Mouse (Mus musculus): ENCODE data around the gene Slc16a5. TPM values are rescaled to one million over a fixed set of nuclear protein-coding genes. Genes with fewer than 3 reads are reported as not detected.

Gene Slc16a5
- 0.08 and 0.19 TPM in 2 replicates for polyA plus RNA-seq (2015; fragmentation: Nextera tagmentation; extraction: Ambion mirVana)

GRCm38 (mm10) chr11:115462243-115462891 is at the start of gene Slc16a5:
Gene Slc16a5, plus strand, starts transcription at chr11:115462474.

GRCm38 (mm10) chr11:115419531-115420237 is 42.6 kb upstream of the Slc16a5 start, which contains the start of the genes Atp5h and Kctd2:
Gene Atp5h, minus strand, starts transcription at chr11:115419962.
Gene Kctd2, plus strand, starts transcription at chr11:115420128.

GRCm38 (mm10) chr11:115439906-115440595 is 22.2 kb upstream of the Slc16a5 start, which contains the start of gene Trim80:
Gene Trim80, plus strand, starts transcription at chr11:115440545.

GRCm38 (mm10) chr11:115475025-115475757 is 12.9 kb downstream of the Slc16a5 start, which contains the start of gene Armc7:
Gene Armc7, plus strand, starts transcription at chr11:115475667.

GRCm38 (mm10) chr11:115491356-115492083 is 29.2 kb downstream of the Slc16a5 start, which contains the start of gene Nt5c:
Gene Nt5c, minus strand, starts transcription at chr11:115491862.

GRCm38 (mm10) chr11:115514238-115514663 is 52.0 kb downstream of the Slc16a5 start, which contains the start of gene Jpt1:
Gene Jpt1, minus strand, starts transcription at chr11:115514387.

Other genes with a start within 250 kb of the Slc16a5 start
- 0.07 and 0.08 TPM in 2 replicates for gene Grin2c, start 195.2 kb upstream of the Slc16a5 start, polyA plus RNA-seq (2015; fragmentation: Nextera tagmentation; extraction: Ambion mirVana)
- gene Fdxr, start 185.4 kb upstream of the Slc16a5 start, polyA plus RNA-seq (2015; fragmentation: Nextera tagmentation; extraction: Ambion mirVana), result 9.7 and 10.0 TPM in 2 replicates
- gene Fads6, start 164.8 kb upstream of the Slc16a5 start, polyA plus RNA-seq (2015; fragmentation: Nextera tagmentation; extraction: Ambion mirVana), result 0.24 and 0.33 TPM in 2 replicates
- not detected in 2 replicates for gene Otop2, start 155.3 kb upstream of the Slc16a5 start, polyA plus RNA-seq (2015; fragmentation: Nextera tagmentation; extraction: Ambion mirVana)
- gene Ush1g, start 140.4 kb upstream of the Slc16a5 start, polyA plus RNA-seq (2015; fragmentation: Nextera tagmentation; extraction: Ambion mirVana), result 0.65 and 0.70 TPM in 2 replicates
- gene Otop3, start 127.7 kb upstream of the Slc16a5 start, polyA plus RNA-seq (2015; fragmentation: Nextera tagmentation; extraction: Ambion mirVana), result not detected in 2 replicates
- gene Hid1, start 94.7 kb upstream of the Slc16a5 start, polyA plus RNA-seq (2015; fragmentation: Nextera tagmentation; extraction: Ambion mirVana), result 1.3 and 2.2 TPM in 2 replicates
- gene Cdr2l, start 80.6 kb upstream of the Slc16a5 start, polyA plus RNA-seq (2015; fragmentation: Nextera tagmentation; extraction: Ambion mirVana), result 2.9 and 4.3 TPM in 2 replicates
- gene Mrpl58, start 58.7 kb upstream of the Slc16a5 start, polyA plus RNA-seq (2015; fragmentation: Nextera tagmentation; extraction: Ambion mirVana), result 80.9 and 91.3 TPM in 2 replicates
- 692 and 747 TPM in 2 replicates for gene Atp5h, start 42.5 kb upstream of the Slc16a5 start, polyA plus RNA-seq (2015; fragmentation: Nextera tagmentation; extraction: Ambion mirVana)
- 9.5 and 13.2 TPM in 2 replicates for gene Kctd2, start 42.3 kb upstream of the Slc16a5 start, polyA plus RNA-seq (2015; fragmentation: Nextera tagmentation; extraction: Ambion mirVana)
- gene Trim80, start 21.9 kb upstream of the Slc16a5 start, polyA plus RNA-seq (2015; fragmentation: Nextera tagmentation; extraction: Ambion mirVana), result not detected in 2 replicates
- gene Armc7, start 13.2 kb downstream of the Slc16a5 start, polyA plus RNA-seq (2015; fragmentation: Nextera tagmentation; extraction: Ambion mirVana), result 7.4 and 8.5 TPM in 2 replicates
- 83.3 and 90.8 TPM in 2 replicates for gene Nt5c, start 29.4 kb downstream of the Slc16a5 start, polyA plus RNA-seq (2015; fragmentation: Nextera tagmentation; extraction: Ambion mirVana)
- gene Jpt1, start 51.9 kb downstream of the Slc16a5 start, polyA plus RNA-seq (2015; fragmentation: Nextera tagmentation; extraction: Ambion mirVana), result 280 and 285 TPM in 2 replicates
- 581 and 592 TPM in 2 replicates for gene Sumo2, start 73.8 kb downstream of the Slc16a5 start, polyA plus RNA-seq (2015; fragmentation: Nextera tagmentation; extraction: Ambion mirVana)
- 133 and 153 TPM in 2 replicates for gene Nup85, start 102.0 kb downstream of the Slc16a5 start, polyA plus RNA-seq (2015; fragmentation: Nextera tagmentation; extraction: Ambion mirVana)
- 48.3 and 49.0 TPM in 2 replicates for gene Mrps7, start 141.5 kb downstream of the Slc16a5 start, polyA plus RNA-seq (2015; fragmentation: Nextera tagmentation; extraction: Ambion mirVana)
- gene Gga3, start 141.6 kb downstream of the Slc16a5 start, polyA plus RNA-seq (2015; fragmentation: Nextera tagmentation; extraction: Ambion mirVana), result 8.6 and 8.9 TPM in 2 replicates
- 40.0 and 42.2 TPM in 2 replicates for gene Mif4gd, start 150.5 kb downstream of the Slc16a5 start, polyA plus RNA-seq (2015; fragmentation: Nextera tagmentation; extraction: Ambion mirVana)
- gene Slc25a19, start 165.8 kb downstream of the Slc16a5 start, polyA plus RNA-seq (2015; fragmentation: Nextera tagmentation; extraction: Ambion mirVana), result 12.7 and 15.1 TPM in 2 replicates
- 55.2 and 60.1 TPM in 2 replicates for gene Grb2, start 246.1 kb downstream of the Slc16a5 start, polyA plus RNA-seq (2015; fragmentation: Nextera tagmentation; extraction: Ambion mirVana)